ENCODE assay signal across 1 mouse cellular context in the genomic region with DNA sequence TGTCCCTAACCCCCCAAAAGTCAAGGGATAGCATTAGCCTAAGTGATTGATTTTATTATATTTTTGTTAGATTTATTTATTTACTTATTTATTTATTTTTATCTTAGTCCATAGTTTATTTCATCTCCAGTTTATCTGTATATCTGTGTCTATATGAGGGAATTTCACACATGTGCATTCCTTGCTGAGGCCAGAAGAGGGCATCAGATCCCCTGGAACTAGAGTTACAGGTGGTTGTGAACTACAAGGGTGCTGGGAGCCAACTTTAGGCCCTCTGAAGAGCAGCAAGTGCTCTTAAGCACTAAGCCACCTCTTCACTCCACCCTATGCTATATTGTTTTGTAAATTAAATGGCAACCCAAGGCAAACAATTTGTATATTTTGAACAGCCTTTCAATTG.
TF ChIP-seq lines count a peak whose summit lies in the region.

No protein-coding gene starts in this region.

TF ChIP-seq in CH12.LX, 34 proteins besides CTCF, POLR2A, EP300 and RAD21:
- TF ChIP-seq SMC3 (IDR thresholded peaks at IDR 0.05; ENCODE audit: low read depth, low read length) (peak; percentile 45), ZKSCAN1 (IDR thresholded peaks at IDR 0.05; ENCODE audit: borderline replicate concordance, low read depth, low read length) (no peak)
